Mouse (Mus musculus) adipocyte (in vitro differentiated cells): ENCODE measurements around the gene Bbs9.
"Not testable (repeated sequence)": the region's sequence is repeated elsewhere in the genome, so short reads cannot be mapped to it uniquely, and the experiment has no call there.

Source experiments
- DNase-seq: peaks from one replicate; pipeline ENCODE4 v3.0.0-alpha.2; 2016; ENCODE audit warnings: low spot score

Gene Bbs9

GRCm38 (mm10) chr9:22849212-22849611 is 373.7 kb downstream of the Bbs9 start:
- DNase-seq = no peak

DNA sequence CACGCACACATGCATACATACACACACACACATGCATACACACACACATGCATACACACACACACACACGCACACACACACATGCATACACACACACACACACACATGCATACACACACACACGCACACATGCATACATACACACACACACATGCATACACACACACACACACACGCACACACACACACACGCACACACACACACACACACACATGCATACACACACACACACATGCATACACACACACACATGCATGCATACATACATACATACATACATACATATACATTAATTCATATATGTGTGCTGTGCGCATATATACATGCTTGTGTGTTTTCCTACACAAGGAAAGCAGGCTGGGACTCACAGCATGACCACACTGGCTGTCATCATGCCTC is 393.6 kb downstream of the Bbs9 start:
- not testable (repeated sequence) for DNase-seq

DNA sequence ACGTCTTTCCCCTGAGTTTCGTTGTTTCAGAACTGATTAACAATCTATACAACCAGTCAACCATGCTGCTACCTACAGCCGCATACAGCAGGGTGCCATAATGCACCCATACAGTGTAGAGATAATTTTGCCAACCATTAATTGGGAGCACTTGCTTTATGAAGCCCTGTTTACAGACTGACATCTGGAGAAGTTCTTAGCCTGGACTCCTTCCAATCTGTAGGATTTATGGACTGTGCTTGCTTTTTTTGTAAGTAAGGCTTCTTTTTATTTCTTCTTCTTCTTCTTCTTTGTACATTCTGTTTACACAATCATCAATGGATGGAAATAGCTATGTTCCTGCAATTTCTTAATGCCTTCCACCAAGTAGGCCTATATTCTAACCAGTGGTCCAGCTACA is 395.1 kb downstream of the Bbs9 start:
- DNase-seq = no peak

- DNase-seq = no peak
Observed at GRCm38 (mm10) chr9:22875231-22875630, 399.7 kb downstream of the Bbs9 start.

DNA sequence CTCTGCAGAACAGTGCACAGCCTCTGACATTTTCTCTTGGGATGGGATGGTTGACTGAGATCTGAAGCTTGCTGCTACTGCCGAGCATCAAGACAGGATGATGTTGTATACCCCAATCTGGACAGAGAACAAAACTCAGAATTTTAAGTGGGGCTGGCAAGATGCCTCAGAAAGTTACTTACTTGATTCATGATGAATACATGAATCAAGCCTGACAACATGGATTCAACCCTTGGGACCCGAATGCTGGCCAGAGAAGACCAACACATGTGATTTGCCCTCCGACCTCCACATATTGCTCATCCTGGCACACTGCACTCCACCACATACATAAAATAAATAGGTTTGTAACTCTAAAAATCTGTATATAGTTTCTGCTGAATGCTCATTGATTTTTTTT is 403.8 kb downstream of the Bbs9 start:
- no peak for DNase-seq

DNA sequence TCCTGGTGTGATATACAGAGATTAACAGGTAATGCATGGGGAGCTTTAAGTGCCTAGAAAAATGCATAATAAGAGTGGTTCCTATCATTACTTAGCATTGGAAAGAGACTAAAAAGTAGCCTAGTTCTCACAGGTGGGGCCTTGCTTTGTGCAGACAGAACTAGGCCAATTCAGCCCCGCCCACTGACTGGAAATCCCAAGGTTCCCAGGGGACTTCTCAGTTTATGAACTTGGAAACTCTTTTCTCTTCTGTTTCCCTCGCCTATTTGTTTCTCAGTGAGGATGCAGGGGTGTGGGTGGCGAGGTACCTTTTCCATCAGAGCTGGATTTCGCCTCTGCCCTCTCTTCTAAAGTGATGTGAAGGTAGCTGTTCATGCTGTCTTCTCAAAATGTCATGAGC is 410.8 kb downstream of the Bbs9 start:
- DNase-seq = peak; percentile 60

DNA sequence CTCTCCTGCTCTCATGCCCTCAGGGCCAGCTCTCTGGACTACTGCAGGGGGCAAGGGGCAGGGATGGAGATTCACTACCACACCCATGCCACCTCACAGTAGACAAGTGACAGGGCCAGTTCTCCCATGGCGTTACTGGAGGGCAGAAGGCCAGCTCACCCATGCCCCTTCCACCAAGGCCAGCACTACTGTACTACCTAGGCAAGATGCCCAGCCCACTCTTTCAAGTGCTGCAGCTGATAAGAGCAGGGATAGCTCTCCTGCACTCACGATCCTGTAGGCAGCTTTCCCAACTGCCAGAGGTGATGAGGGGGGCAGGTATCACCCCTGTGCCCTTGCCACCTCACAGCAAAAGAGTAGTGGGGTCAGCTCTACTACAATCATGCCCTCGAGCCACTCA is 429.9 kb downstream of the Bbs9 start:
- no peak for DNase-seq

DNA sequence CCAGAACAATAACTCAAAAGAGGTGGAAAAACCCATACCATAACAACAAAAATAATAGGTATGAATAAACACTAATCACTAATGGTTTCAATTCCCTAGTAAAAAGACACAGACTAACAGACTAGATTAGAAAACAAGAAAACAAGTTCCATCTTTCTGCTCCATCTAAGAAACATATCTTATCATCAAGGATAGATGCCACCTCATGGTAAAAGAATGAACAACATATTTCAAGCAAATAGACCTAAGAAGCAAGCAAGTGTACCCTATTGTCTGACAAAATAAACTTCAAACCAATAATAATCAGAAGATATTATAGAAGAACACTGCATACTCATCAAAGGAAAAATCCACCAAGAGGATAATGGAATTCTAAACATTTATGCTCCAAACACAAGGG is 441.3 kb downstream of the Bbs9 start:
- no peak for DNase-seq

DNA sequence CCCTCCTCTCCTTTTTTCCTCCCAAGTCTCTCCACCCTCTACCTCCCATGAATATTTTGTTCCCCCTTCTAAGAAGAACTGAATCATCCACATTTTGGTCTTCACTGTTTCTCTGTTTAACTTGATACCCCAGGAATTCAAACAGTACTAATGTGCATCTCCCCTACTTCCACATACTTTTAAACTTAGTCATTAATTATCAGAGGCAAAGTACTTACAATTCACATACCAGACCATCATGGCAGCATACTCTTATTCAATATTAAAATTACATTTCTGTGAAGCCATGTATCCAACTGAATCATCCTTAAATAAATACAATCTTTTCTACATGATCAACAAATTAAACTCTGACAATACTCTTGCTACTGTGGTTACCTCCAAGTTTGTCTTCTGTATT is 460.1 kb downstream of the Bbs9 start:
- no peak for DNase-seq
